Mouse (Mus musculus): Measurements from ENCODE around the gene Commd7. TPM values are rescaled to one million over a fixed set of nuclear protein-coding genes. Genes with fewer than 3 reads are reported as not detected.
A peak's percentile ranks its signal among the peaks of the same experiment; 100 is the strongest.

Commd7 gene
- polyA plus RNA-seq, 1 experiment = 22.0 TPM

DNA sequence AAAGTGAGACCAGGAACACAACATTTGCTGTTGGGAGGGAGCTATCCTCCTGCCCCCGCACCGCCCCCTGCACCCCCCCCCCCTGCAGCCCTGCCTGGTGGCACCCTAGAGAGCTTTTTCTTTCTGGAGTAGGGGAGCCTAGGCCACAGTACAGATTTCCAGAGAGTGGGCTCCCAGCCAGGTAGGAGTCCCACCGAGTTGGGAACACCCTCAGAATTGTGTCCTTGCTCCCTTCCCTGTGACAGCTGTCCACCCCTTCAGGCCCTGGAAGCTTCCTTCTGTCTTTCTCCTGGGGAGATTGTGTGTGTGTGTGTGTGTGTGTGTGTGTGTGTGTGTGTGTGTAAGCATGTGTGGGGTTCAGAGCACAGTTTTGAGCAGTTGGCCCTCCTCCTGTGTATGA, 35.6 kb downstream of the Commd7 start:
- WGBS = 83% methylated on average over 3 of the region's 3 CpGs
- Histone ChIP-seq H3K4me3 (ENCODE audit: control insufficient read depth, insufficient read depth, low read length) (no peak overlapping the region), H3K36me3 (ENCODE audit: control insufficient read depth, insufficient read depth, low read length) (no peaks in the 10 kb centered on the region), H3K4me1 (replicated peaks; ENCODE audit: control insufficient read depth, insufficient read depth, low read length) (no peaks in the 10 kb centered on the region), H3K27ac (ENCODE audit: control insufficient read depth, insufficient read depth, low read length) (no peak overlapping the region), H3K27me3 (ENCODE audit: control insufficient read depth, insufficient read depth, low read length) (no peaks in the 10 kb centered on the region)
- DNase-seq = no peak
- TF ChIP-seq CTCF (IDR thresholded peaks at IDR 0.05; ENCODE audit: borderline replicate concordance, control insufficient read depth, extremely low read depth, insufficient read depth, low read length, poor library complexity) = no peak
- no peak for TF ChIP-seq POLR2A (IDR thresholded peaks at IDR 0.05; ENCODE audit: control insufficient read depth, extremely low read depth, insufficient read depth, low read length, poor library complexity)

DNA sequence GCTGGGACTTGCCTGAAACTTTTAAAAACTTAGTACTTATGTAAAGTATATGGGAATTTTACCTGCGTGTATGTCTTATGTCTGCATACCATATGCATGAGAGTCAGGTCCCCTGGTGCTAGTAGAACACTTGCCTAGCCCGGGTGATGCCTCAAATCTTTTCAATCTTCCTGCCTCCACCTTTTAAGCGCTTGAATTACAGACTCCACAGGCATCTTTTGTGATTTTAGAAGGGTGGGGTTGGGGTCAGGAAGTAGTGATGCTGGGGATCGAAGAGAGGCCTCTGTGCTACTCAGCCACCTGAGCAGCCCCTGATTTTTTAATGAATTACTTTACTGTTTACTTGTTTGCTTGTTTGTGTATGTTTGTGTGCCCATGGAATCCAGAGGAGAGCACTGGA, 37.6 kb downstream of the Commd7 start:
- DNase-seq = no peak
- no peak overlapping the region for H3K4me3 ChIP-seq (ENCODE audit: control insufficient read depth, insufficient read depth, low read length)
- H3K4me1 ChIP-seq (replicated peaks; ENCODE audit: control insufficient read depth, insufficient read depth, low read length) = no peaks in the 10 kb centered on the region
- WGBS = 83% methylated on average over 4 of the region's 4 CpGs
- TF ChIP-seq POLR2A (IDR thresholded peaks at IDR 0.05; ENCODE audit: control insufficient read depth, extremely low read depth, insufficient read depth, low read length, poor library complexity) = no peak
- TF ChIP-seq CTCF (IDR thresholded peaks at IDR 0.05; ENCODE audit: borderline replicate concordance, control insufficient read depth, extremely low read depth, insufficient read depth, low read length, poor library complexity) = no peak
- H3K27me3 ChIP-seq (ENCODE audit: control insufficient read depth, insufficient read depth, low read length) = no peaks in the 10 kb centered on the region
- no peaks in the 10 kb centered on the region for H3K36me3 ChIP-seq (ENCODE audit: control insufficient read depth, insufficient read depth, low read length)
- no peak overlapping the region for H3K27ac ChIP-seq (ENCODE audit: control insufficient read depth, insufficient read depth, low read length)

DNA sequence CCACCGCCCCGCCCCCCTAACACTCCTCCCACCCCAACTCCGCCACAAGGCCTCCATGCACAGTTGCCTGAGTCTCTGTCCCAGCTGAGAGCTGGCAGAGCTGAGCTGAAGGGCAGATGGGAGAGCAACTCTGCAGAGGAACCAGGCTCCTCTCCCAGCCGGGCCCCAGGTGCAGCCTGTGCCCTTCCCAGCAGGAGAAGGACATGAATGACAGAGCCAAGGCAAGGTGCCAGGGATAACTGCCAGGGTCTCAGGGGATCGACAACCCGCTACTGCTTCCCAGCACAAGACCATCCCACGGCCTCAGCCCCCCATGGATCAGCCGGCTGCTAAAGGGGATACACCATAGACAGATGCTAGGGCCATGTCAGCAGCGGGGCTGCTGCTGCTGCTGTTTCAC, 39.4 kb downstream of the Commd7 start:
- WGBS = 87% methylated on average over 9 of the region's 9 CpGs
- H3K27me3 ChIP-seq (ENCODE audit: control insufficient read depth, insufficient read depth, low read length) = no peaks in the 10 kb centered on the region
- no peak overlapping the region for H3K27ac ChIP-seq (ENCODE audit: control insufficient read depth, insufficient read depth, low read length)
- DNase-seq = no peak
- TF ChIP-seq CTCF (IDR thresholded peaks at IDR 0.05; ENCODE audit: borderline replicate concordance, control insufficient read depth, extremely low read depth, insufficient read depth, low read length, poor library complexity) = no peak
- no peak for TF ChIP-seq POLR2A (IDR thresholded peaks at IDR 0.05; ENCODE audit: control insufficient read depth, extremely low read depth, insufficient read depth, low read length, poor library complexity)
- no peak overlapping the region for H3K4me3 ChIP-seq (ENCODE audit: control insufficient read depth, insufficient read depth, low read length)
- no peaks in the 10 kb centered on the region for H3K4me1 ChIP-seq (replicated peaks; ENCODE audit: control insufficient read depth, insufficient read depth, low read length)
- no peaks in the 10 kb centered on the region for H3K36me3 ChIP-seq (ENCODE audit: control insufficient read depth, insufficient read depth, low read length)

DNA sequence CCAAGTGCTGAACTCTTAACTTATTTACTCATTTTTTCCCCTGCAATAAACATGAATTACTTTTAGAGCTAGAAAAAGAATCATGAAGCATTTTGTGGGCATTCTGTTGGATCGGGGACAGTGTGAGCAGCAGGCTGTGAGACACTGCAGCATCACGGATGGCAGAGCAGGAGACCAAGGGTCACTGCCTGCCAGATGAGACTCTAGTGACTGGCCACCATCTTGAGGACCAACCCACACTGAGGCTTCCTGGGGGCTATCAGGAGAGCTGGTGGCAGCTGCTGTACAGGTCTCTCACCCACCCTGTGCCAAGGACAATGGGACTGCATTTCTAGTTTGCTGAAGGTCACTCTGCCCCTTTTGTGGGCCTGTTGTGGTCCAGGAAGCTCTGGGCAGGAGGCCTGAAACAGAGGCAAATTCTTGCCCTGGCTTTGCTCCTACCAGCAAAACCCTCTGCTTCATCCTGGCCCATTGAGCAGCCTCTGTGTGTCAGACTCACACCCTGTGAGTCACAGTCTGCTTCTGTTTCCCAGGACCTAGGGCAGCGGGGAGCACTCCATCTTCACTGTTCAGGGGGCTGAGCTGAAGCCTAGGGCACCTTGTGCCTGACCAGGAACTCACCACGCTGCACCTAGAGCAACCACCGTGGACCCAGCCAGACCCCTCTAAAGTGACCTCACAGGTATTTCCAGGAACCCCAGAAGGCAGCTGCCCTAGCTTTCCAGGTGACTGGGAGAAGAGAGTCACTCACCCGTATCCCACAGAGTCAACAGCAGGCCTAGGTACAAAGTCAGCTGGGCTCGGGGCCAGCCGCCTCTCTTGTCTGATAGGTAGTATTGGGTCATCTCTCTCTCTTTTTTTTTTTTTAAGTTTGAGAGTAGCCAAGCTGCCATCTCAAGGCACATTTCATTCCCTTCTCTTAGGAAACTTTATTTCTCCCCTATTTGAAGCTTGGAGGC, 40.2 kb downstream of the Commd7 start:
- 88% methylated on average over 8 of the region's 8 CpGs for WGBS
- no peak overlapping the region for H3K27ac ChIP-seq (ENCODE audit: control insufficient read depth, insufficient read depth, low read length)
- H3K27me3 ChIP-seq (ENCODE audit: control insufficient read depth, insufficient read depth, low read length) = no peaks in the 10 kb centered on the region
- H3K4me1 ChIP-seq (replicated peaks; ENCODE audit: control insufficient read depth, insufficient read depth, low read length) = no peaks in the 10 kb centered on the region
- H3K36me3 ChIP-seq (ENCODE audit: control insufficient read depth, insufficient read depth, low read length) = no peaks in the 10 kb centered on the region
- TF ChIP-seq POLR2A (IDR thresholded peaks at IDR 0.05; ENCODE audit: control insufficient read depth, extremely low read depth, insufficient read depth, low read length, poor library complexity) = no peak
- no peak for TF ChIP-seq CTCF (IDR thresholded peaks at IDR 0.05; ENCODE audit: borderline replicate concordance, control insufficient read depth, extremely low read depth, insufficient read depth, low read length, poor library complexity)
- DNase-seq = no peak
- H3K4me3 ChIP-seq (ENCODE audit: control insufficient read depth, insufficient read depth, low read length) = no peak overlapping the region

DNA sequence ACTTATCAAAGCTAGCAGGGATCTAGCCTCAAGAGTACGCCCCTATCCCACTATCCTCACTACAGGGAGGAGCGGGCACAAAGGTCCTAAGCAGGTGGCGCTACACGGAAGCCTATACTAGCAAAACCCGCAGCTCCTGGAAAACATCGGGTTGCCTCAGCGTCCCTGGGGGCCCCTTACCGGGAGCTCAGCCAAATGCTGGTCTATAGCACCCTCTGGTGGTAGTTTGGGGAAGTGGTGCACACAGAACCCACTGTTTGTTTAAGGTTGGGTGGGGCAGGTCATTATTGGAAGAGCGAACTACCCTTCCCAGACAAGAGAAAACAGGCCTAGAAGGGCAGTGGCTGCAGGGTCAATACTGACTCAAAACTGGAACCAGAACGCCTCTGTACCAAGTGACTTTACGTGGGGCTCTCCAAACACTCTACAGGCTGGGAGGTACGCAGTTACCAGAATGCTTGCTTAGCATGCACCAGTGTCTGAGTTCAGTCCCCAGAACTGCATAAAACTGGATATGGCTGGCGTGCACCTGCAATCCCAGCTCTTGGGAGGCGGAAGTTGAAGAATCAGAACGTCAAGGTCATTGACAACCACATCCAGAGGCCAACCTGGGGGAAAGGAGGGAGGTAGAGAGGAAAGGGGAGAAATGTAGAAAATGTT, 45.9 kb downstream of the Commd7 start:
- Histone ChIP-seq H3K4me1 (replicated peaks; ENCODE audit: control insufficient read depth, insufficient read depth, low read length) (peaks cover 9% of the 10 kb centered on the region; the same call in 1 of the 2 replicates), H3K27ac (ENCODE audit: control insufficient read depth, insufficient read depth, low read length) (no peak overlapping the region), H3K4me3 (ENCODE audit: control insufficient read depth, insufficient read depth, low read length) (no peak overlapping the region), H3K36me3 (ENCODE audit: control insufficient read depth, insufficient read depth, low read length) (no peaks in the 10 kb centered on the region), H3K27me3 (ENCODE audit: control insufficient read depth, insufficient read depth, low read length) (no peaks in the 10 kb centered on the region)
- TF ChIP-seq POLR2A (IDR thresholded peaks at IDR 0.05; ENCODE audit: control insufficient read depth, extremely low read depth, insufficient read depth, low read length, poor library complexity) = no peak
- peak; percentile 94 for TF ChIP-seq CTCF (IDR thresholded peaks at IDR 0.05; ENCODE audit: borderline replicate concordance, control insufficient read depth, extremely low read depth, insufficient read depth, low read length, poor library complexity)
- 14% methylated on average over 15 of the region's 15 CpGs for WGBS
- peak; percentile 85 for DNase-seq

DNA sequence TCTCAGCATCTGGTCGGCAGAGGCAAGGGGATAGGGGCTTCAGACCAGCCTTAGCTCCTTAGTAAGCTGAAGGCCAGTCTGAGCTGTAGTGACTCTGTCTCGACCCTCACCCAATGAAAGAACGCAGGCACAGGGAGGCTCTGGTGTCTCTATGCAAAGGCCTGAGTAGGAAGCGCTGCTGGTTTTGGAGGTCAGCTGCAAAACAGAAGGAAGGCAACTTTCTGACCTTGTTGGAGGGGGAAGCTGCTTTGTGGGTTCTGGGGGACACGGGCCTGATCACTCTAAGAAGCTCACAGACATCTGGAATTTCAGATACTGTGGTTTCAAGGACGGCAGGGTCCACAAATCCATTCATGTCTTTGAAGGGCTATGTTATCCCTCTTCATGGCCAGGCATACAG, 46.6 kb downstream of the Commd7 start:
- 57% methylated on average over 6 of the region's 6 CpGs for WGBS
- Histone ChIP-seq H3K36me3 (ENCODE audit: control insufficient read depth, insufficient read depth, low read length) (no peaks in the 10 kb centered on the region), H3K4me1 (replicated peaks; ENCODE audit: control insufficient read depth, insufficient read depth, low read length) (peaks cover 9% of the 10 kb centered on the region; the same call in 1 of the 2 replicates), H3K27ac (ENCODE audit: control insufficient read depth, insufficient read depth, low read length) (no peak overlapping the region), H3K27me3 (ENCODE audit: control insufficient read depth, insufficient read depth, low read length) (no peaks in the 10 kb centered on the region), H3K4me3 (ENCODE audit: control insufficient read depth, insufficient read depth, low read length) (no peak overlapping the region)
- DNase-seq = no peak
- TF ChIP-seq CTCF (IDR thresholded peaks at IDR 0.05; ENCODE audit: borderline replicate concordance, control insufficient read depth, extremely low read depth, insufficient read depth, low read length, poor library complexity) (no peak), POLR2A (IDR thresholded peaks at IDR 0.05; ENCODE audit: control insufficient read depth, extremely low read depth, insufficient read depth, low read length, poor library complexity) (no peak)
